Mouse (Mus musculus) embryo, embryonic 11.5 days (tissue): Measurements from ENCODE around the gene Ddx28.

Experiments
- DNase-seq: peaks from one replicate; pipeline ENCODE4 v3.0.0-alpha.2; 2012; ENCODE audit warnings: low read depth, low spot score

Ddx28 gene

DNA sequence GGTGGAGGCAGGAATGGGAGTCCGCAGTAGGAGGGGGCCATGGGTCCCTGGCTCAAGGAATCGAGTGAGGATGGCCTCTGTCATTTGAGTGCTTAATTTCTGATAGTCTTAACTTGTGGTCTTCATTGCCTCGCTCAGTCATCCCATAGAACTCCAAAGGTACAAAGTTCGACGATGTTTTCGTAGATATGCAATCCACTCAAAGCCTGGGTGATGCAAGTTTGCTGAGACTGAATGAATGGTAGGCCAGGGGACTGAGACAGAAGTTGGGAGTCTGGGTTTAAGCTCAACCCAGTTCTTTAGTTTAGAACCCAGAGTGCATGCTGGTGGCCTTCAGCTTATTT, at the start of gene Ddx28:
TSS of gene Ddx28 (minus strand) at position 240 of the 344 bp plus-strand sequence.
- DNase-seq = no peak

DNA sequence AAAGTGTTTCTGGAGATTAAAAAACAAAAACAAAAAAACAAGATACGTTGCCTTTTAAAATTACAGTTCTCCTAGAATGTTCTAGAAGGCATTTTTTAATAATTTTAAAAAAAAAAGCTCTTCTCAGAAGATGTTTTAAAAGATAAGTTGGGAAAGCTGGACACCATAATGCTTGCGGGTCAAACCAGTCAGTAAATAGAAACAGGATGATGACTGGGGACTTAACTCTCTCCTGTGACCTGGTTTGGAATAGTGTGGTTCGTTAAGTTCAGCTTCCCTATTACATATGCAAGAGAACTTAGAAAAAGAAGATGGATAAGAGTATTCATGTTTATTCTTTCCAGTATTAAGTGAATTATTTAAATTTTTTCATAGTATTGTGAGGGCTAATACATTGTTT, 48.8 kb upstream of the Ddx28 start:
- no peak for DNase-seq

DNA sequence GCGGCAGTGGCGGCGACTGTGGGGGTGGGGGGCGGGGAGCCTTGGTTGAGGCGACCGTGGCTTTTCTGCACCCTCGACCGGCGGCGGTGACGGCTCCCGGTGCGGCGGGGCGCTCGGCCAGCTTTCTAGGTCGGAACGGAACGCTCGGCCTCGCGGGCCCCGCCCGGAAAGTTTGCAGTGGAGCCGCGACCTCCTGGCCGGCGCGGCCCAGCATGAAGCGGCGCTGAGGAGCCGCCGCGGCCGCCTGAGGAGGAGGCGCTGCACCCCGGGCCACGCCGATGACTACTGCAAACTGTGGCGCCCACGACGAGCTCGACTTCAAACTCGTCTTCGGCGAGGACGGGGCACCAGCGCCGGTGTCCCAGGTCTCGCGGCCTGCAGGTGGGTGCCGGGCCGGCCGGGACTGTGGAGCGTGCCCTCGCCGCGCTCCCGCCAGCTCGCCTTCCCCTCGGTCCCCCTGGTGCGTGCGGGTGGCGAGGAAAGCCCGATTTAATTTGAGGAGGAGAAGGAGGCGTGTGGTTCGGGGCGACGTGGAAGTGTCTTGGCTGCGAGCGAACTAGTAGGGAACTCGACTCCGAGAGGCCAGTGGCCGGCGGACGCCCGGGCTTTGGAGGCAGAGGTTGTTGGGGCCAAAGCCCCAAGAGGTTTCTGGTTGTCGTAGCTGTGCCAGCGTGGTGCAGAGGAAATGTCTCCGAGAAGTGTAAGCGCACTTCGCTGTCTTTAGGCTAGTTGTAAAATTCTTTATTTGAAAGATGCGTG, 48.1 kb upstream of the Ddx28 start:
- DNase-seq = peak; percentile 41

DNA sequence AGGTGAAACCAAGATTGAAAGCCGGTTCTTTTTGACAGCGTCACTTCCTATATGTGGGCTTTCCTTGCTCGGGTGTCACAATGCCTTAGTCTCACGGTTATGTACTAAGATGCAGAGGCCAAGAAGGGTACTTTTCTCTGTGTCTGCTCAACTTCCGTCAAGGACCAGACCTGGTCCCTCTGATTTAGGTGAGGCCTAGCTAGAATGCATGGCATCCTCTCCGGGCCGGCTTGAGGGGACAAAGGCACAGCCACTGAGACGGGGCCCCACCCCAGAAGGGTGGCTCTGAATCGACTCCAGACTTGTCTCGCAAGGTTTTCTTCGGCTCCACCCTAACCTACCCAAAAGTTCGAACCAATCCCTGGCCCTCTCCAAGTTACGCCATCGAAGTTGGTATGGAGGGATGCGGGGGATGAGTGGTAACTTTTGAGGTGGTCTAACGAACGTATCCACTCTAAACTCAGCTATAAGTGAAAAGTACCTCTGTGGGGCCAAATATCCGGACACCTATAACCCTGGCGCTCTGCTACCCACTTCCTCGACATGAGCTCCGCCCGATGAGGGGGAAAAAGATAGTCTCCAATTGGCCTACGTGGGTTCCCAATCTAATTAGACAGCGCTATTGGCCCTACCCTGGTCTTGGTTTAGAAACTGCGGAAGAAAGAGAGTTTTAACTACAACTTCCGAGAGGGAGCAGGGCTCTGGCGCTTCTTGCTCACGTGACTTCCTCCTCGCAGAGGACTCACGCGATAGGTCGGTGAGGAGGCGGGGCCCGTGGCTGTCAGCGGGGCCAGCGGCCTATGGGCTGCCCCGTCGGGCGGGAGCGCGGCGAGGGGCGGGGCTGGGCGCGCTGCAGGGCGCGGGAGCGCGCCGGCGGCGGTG, 47.3 kb upstream of the Ddx28 start, which contains the start of gene Nfatc3:
TSS of gene Nfatc3 (plus strand) at position 110 of the 882 bp plus-strand sequence.
- DNase-seq = peak; percentile 93

DNA sequence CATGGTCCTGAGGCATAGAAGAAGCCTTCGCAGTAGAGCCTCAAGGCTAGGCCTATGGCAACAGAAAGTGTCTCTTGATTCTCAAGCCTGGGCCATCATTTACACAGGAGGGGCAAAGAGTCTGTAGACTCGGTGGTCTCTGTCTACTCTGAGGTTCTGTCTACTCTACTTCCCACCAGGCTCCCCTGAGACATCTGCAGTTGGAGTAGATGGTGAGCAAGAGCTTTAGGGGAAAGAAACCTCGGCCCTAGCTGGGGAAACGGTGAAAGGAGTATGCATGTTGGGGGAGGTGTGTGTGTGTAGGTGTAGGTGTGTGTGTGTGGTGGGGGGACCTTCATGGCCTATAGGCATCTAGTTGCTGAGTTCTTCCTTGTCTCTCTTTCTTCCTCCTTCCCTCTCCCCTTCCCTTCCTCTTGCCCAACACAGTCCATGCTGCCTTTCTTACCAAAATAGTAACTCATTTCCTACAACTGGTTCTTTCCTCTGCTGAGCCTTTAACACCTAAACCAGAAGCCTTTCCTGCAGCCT, 44.8 kb upstream of the Ddx28 start:
- DNase-seq = no peak

DNA sequence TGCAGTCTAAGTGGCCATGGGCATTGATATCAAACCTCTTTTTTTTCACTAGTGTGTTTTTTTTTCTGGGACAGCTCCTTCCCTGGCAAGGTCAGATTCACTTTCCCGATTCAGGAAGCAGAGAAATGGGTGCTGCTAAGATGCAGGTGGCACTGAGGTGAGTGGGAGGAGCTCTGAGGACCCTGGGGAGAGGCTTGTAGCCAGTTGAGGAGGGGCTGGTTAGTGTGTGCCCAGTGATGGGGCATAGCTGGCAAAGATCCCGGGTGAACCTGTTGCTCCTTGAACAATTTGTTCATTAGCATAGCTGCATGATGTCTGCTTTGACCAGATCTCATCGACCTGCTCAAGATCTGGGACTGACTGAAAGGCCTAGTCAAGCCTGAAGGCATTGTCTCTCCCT, 43.4 kb upstream of the Ddx28 start:
- no peak for DNase-seq

DNA sequence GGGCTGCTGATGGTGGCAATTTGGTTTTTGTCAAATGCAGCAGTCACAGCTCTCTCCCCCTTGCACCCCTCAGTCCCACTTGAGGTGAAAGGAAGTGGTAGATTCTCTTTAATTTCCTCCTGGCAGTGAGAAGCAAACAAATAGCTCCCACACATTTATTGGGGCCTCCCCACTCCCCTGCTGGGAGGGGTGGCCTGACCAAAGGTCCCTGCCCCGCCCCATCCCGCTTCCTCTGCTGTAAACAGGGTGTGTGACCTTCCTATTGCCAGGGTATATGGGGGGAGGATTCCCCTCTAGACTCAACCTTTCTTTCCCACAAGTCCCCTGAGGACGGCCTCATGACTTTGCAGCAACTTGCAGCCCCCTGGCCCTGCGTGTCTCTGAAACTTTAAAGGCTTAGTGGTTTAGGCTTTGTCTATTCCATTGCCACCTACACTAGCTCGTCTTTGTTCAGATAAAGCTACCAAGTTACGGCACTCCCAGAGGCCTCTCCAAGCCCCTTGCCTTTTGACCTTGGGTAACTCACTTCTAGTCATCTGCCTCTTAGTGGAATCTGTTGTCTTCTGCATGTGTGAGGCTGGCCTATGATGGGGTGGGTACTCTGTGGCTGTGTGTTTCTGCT, 42.6 kb upstream of the Ddx28 start:
- no peak for DNase-seq

DNA sequence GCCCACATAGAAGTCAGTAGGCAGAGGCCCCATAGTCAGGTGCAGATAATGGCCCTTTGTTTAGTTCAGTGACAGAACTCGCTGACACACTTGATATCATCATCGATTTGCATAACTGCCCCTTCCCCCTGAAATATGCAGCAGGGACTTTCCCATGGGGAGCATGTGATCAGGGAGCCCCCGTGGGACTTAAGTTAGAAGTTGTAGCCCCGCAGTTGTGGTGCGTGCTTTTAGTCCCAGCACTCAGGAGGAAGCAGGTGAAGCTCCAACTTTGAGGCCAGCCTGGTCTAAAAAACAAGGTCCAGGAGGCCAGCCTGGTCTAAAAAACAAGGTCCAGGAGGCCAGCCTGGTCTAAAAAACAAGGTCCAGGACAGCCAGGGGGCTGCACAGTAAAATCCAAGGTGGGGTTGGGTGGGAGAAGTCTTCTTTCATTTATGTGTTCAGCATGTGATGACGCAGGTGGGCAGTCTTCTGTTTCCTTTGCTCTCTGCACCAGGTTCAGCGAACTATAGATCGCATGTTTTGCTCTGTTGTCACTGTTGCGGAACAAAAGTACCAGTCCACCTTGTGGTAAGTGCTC, 40.9 kb upstream of the Ddx28 start:
- no peak for DNase-seq

DNA sequence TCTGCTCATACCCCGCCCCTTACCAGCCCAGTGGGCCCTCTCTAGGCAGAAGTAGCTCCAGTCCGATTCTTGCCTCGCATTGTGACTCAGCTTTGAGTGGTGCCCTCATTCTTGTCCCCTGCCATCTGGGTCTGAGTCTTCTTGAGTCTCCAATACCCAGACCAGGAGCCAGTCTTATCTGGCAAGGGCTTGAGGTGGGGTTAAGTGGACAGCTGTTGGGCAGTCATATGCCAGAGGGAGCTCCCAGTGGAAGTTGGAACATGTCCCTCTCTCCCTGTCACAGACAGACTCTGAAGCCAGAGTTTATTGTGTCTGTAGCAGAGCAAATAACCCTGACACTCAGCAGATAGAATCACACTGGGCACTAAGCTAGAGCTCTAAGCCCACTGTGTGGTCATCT, 39.4 kb upstream of the Ddx28 start:
- no peak for DNase-seq

DNA sequence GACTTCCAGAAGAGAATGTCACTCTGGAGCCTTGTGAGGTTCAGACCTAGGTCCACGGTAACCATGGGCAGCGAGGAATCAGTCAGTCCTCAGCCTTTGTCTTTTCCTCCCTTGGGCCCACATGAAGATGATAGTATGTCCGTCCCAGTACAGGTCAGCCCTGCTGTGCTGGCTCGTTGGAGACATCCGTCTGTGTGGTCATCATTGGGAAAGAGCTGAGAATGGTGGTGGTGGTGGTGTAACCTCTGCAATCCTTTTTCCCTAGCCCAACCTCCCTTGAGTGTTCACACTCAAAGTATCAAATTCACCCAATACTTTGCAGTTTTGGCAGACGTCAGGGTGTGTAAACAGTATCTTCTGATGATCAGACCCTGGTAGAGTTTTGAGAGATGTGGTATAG, 38.2 kb upstream of the Ddx28 start:
- no peak for DNase-seq

DNA sequence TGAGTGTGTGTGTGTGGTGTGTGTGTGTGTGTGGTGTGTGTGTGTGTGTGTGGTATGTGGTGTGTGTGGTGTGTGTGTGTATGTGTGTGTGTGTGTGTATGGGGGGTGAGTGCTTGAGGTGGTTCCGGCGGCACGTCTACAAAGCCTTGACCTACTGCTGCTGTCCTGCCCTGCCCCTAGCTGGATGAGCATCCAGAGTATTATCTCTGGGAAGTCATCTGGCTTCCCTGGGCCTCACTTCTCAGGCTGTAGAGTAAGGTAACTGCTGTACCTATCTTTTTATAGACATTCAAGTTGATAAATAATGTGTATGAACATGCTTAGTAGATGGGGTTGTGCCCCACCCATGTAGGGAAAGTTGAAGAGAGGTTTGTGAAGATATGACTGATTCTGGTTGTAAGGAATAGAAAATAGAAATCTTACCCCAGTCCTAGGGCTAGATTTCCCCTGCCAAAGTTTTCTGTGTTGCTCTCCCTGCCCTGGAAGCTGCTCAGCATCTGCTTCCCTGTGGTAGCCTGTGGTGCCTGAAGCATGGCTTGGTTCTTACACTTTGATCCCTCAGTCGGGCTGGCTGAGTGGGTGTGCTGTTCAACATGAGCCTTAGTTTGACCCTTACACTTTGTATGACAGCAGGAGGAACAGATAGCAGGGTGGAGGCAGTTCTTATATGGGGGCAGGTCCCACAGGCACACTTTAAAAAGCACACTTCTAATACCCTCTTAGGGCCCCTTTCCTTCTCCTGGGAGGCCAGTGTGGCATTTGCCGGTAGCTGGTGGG, 36.4 kb upstream of the Ddx28 start:
- no peak for DNase-seq

DNA sequence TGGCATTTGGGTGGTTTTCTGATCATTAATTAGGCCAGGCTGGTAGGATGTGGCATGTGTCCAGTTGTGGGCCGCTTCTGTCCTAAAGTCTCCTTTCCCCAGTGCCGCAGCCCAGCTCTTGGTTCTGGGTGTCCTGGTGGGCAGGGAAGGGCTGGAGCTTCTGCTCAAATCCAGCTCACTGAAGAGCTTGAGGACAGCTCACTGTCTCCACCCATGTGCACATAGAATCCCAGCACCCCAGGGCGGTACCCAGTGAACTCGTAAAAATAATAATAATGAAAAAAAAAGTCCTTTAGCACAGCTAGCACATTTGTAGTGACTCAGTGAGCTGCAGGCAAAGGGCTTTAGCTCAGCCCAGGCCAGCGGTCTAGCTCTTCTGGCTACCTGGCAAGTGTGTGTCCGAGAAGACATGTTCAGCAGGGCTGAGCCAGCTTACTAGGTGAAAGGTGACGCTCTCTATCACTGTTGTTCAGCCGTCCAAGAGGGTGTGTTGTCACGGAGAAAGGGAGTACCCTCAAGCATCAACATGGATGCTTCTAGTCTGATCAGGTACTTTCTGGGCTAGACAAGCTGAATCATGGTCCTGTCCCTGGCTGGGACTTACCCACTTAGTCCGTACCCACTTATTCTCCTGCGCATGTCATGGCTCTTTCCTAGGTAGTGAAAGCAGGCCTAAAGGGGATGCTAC, 35.3 kb upstream of the Ddx28 start:
- no peak for DNase-seq

DNA sequence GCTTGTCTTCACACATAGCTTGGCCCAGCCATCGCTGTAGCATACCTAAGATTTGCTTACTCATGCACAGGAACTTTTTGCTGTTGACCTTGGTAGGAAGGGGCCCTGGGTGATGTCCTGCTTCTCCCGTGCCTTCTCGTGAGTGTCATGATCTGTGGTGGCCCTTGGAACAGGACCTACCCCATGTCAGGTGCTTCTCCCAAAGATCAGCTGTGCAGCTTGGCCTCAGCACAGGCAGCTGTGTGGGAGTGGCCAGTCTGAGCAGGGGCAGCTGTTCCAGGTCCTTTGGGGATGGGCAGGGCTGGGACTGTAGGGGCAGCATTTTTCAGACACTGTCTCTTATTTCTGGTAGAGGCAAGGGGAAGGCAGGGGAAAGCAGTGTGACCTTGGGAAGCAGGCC, 32.5 kb upstream of the Ddx28 start:
- DNase-seq = no peak

DNA sequence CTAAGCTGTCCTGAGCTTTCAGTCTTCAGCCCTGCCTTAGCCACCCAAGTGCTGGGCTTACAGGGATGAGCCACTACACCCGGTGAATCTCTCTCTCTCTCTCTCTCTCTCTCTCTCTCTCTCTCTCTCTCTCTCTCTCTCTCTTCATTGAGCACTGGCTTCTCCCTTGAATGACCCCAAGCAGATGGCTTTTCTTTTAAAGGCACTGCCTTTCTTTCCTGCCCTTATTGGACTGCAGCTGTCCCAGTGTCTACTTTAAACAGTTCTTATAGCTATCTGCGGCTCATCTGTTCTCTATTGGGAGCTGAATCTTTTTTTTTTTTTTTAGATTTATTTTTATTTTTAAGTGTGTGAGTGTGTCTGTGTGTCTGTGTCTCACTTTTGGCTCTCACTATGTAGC, 31.4 kb upstream of the Ddx28 start:
- no peak for DNase-seq

DNA sequence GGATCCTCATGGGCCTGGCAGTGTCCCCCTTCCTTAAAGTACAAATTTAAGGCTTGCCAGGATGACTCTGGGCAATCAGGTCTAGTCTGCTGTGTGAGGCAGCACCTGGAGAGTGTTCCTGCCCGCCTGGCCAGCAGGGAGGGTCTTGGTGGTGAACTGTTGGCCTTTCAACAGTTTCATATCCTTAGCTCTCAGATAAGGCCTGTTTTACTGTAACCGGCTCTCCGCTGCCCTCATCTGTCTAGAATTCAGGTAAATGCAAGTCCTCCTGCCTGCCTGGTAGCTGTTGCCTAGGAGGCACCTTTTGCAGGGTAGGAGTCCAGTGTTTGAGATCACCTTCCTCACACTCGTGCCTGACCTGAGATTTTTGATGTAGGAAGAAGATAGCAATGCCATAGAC, 28.5 kb upstream of the Ddx28 start:
- DNase-seq = no peak

DNA sequence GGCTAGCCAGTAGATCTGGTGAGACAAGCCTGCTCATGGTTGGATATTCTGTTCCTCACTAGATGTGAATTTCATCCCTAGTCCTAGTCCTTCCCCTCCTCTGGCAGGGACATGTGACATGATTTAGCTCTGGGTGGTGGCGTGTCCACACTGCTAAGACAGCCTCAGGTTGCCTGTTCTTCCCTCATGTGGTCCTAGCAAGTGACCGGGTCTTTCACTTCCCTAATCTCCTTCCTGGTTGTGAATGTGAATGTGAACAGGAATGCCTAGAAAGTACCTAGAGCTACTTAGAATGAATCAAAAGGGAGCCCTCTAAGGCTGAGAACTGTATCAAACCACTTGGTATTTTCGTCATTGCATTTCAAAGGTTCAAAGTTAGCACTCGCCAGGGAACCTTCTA, 27.9 kb upstream of the Ddx28 start:
- no peak for DNase-seq

DNA sequence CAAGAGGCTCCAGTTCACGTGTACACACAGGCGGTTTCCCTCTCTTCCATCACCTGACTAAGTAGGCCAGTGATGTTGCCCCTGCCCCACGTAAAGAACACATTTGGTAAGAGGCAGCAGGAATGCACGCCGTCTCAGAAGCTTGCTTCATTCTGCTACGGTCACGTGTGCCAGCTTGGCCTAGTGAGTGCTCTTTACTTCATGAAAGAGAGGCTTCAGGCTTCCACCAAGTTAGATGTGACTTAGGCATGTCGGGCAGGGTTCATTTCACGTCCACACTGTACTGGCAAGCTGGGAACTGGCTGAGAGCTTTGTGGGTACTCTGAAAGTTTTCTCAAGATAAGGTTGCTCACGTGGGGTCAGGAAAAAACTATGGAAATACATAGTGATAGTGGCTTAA, 27.0 kb upstream of the Ddx28 start:
- no peak for DNase-seq

DNA sequence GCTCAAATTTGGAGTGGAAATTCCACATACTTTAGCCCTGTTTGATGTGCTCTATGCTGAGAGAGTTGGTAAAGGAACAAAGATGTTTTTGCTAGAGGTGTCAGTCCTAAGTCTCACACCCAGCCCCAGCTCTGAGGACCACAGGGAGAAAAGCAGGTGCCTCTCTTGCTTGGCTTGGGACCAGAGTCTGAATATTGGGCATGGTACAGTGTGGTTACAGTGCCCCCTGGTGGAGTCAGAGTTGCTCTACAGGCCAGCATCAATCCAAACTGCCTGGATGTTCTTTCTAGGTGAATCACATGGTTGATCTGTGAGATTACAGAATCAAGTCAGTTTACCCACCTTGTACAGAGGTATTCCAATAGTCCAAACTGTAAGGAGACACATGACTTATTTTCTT, 10.8 kb upstream of the Ddx28 start:
- peak; percentile 63 for DNase-seq

DNA sequence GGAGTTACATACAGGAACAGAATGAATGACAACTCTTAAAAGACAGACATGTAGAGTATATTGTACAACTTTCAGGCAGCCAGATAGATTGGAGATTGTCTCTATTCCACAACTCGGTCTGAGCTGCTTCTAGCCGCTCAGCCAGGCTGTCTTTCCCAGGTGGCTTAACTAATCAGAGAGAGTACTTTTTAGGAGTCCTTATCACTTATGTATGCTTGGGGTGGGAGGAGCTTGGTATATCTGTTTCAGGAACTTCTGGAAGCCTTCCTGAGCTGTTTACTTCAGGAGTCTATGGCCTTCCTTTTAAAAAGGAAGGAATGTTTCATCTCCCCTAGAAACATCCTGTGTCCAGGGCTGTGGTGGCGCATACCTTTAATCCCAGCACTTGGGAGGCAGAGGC, 6.4 kb upstream of the Ddx28 start:
- DNase-seq = no peak

DNA sequence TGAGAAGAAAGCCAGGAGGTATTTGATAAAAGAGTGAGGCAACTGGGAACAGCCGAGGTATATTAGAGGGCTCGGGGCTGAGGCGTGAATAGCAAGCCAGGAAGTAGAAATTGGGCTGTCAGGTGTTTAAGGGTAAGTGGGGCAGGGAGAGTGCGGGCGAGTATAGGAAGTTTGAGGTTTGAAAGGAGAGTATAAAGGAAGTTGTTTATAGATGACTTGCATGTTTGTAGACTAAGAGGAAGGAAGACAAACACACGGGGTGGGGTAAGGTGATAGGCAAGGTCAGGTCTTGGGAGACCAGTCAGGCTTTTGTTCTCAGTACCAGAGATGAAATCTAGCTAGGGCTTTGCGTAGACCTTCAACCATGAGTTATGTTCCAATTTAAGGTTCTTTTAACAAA, 5.4 kb upstream of the Ddx28 start:
- DNase-seq = no peak

DNA sequence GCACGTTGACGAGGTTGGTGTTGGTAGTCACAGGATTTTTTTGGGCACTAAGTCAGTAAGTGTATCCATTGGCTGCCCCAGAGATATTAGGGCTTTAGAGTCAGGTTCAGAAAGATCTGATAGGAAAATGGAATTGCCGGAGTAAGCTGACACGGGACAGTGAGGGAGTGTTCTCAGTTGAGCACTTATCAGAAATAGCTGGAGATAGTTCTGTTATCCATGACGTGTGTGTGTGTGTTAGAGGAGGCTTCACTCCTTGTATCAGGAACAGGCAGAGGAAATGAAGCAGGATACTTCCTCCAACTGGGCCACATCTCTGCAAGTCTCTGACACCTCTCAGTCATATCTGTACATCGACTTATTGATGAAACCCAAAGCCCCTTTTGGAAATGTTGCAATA, 4.6 kb upstream of the Ddx28 start:
- no peak for DNase-seq
